Mouse (Mus musculus) cerebellum, postnatal 10 days (tissue): Measurements from ENCODE around the gene Ehbp1l1.

ENCODE experiments used
- DNase-seq, 2 experiments: peaks; one replicate each; pipeline ENCODE4 v3.0.0; 2021; ENCODE audit warnings: mixed read lengths in 2 of 2

Ehbp1l1 gene

GRCm38 (mm10) chr19:5665465-5665864 lies 60.7 kb downstream of the Ehbp1l1 start:
- no peak for DNase-seq

- DNase-seq = no peak
Observed at GRCm38 (mm10) chr19:5664669-5665257, 61.4 kb downstream of the Ehbp1l1 start.

DNA sequence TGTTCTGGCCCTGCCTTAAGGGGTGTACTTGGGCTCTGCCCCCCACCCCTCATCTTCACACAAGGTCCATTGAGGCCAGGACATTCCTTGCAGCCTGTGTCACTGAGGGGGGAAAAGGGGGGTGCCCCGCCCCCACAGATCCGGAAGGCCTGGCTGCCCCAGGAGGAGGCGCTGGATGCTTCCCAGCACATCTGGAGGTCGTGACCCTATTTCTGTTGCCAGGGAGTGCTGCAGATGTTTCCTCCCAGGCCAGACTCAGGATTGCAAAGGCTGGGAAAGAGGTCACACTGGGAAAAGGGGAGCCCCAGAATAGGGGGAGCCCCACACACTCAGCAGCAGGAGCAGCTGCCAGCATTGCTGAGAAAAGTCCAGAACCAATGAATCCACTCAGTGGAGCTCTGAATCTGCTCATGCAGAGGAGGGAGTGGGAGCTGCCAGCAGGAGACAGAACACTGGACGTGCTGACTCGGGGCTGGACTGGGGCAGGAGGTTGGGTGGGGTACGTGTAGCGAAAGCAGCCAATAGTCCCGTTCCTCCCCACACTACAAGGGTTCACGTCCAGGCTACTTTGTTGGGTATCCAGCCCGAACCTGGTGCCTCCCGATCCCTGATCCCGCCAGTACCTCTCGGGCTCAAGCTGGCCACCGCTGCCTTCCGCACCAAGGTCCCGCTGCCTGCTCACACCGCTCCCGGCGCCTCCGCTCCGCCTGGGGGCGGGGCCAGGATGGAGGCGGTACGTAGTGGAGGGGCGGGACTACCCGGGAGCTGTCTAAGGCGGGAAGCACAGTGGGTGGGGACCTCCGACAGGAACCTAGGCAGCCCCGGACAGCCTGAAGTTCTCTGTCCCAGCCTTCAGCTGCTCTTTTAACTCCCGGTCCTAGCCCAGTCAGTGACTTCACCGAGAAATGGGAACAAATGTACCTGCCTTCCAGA lies 62.9 kb downstream of the Ehbp1l1 start, which contains the start of gene Sipa1:
TSS of gene Sipa1 (minus strand) at position 727 of the 933 bp plus-strand sequence.
- peak; percentile 77 to 84 for DNase-seq

DNA sequence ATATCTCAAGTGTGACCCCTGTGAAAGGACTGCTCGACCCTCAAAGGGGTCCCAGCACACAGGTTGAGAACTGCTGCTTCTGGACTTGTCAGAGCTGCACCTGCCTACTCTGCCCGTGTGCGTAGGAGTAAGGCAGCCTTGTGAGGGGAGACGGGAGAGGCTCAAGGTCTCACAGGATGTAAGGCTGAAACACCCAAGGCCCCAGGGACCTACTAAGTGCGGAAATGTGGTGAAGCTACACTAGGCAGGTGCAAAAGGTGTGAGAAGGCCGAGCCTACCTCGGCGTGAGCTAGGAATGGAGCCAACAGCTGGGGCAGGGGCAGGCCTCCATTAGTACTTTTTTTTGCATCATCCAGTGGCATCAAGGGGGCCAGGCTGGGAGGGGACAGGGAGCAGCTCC lies 63.8 kb downstream of the Ehbp1l1 start:
- DNase-seq = no peak

- no peak for DNase-seq
Observed at GRCm38 (mm10) chr19:5660942-5661751, 65.0 kb downstream of the Ehbp1l1 start.
